Mouse (Mus musculus): Measurements from ENCODE around the gene Defb41. TPM values are rescaled to one million over a fixed set of nuclear protein-coding genes. Genes with fewer than 3 reads are reported as not detected.

The Defb41 gene
- polyA plus RNA-seq, 1 experiment from 2014 or later: not detected

Other genes starting within 250 kb of the Defb41 start
- gene Crisp4, start 119.2 kb downstream of the Defb41 start, polyA plus RNA-seq (2015; fragmentation: Nextera tagmentation; extraction: Ambion mirVana): not detected in 2 replicates
- not detected in 2 replicates for gene Defb18, start 27.7 kb downstream of the Defb41 start, polyA plus RNA-seq (2015; fragmentation: Nextera tagmentation; extraction: Ambion mirVana)

Measured in stomach, embryonic 15.5 days (tissue).